13 mouse cellular contexts compared by ENCODE assay signal in genomic region chr7:142488053-142488452, GRCm38 (mm10). TPM values are rescaled to one million over a fixed set of nuclear protein-coding genes. Genes with fewer than 3 reads are reported as not detected.
DNase-seq lines count a peak whose midpoint lies in the region; ATAC-seq and TF ChIP-seq lines count a peak whose summit lies in the region.
"Had no signal": no experiment of that assay in that cellular context is flagged by ENCODE, and none has a peak within 500 bp of the region (broad histone marks: within the 10 kb centered on the region; RNA-seq: fewer than 3 reads in every experiment).

No protein-coding gene starts in this region.

- no peak for TF ChIP-seq CTCF in lung, embryonic 14.5 days (IDR thresholded peaks at IDR 0.05; ENCODE audit: low read depth)

- DNase-seq in heart, adult 11 months: no peak
- DNase-seq in lung, embryonic 14.5 days: no peak
- DNase-seq in lung, postnatal 14 days: no peak
- DNase-seq in retina, embryonic 14.5 days (ENCODE audit: low spot score): no peak
- no peak for DNase-seq in natural killer cell, adult 2 months (ENCODE audit: low spot score in 2 of 2)
- DNase-seq: cerebellum, adult 8-10 months had no signal

- WGBS in heart, embryonic 11.5 days (ENCODE audit: insufficient replicate concordance): 85% methylated on average over 3 of the region's 3 CpGs
- 58% methylated on average over 3 of the region's 3 CpGs for whole genome bisulfite sequencing in lung, embryonic 14.5 days
- 68% methylated on average over 3 of the region's 3 CpGs for WGBS in embryonic facial prominence, embryonic 15.5 days
- 63% methylated on average over 3 of the region's 3 CpGs for WGBS in stomach, embryonic 14.5 days

- H3K4me2 ChIP-seq in heart, embryonic 11.5 days: no peak overlapping the region
- H3K4me2 ChIP-seq in lung, embryonic 14.5 days: no peak overlapping the region
- no peak overlapping the region for H3K4me2 ChIP-seq in embryonic facial prominence, embryonic 15.5 days (replicated peaks)
- no peak overlapping the region for H3K4me2 ChIP-seq in stomach, embryonic 14.5 days (replicated peaks; ENCODE audit: low read depth, low read length)

- H3K27me3 ChIP-seq in heart, embryonic 11.5 days (ENCODE audit: control insufficient read depth, insufficient read depth, low read length): no peaks in the 10 kb centered on the region
- no peaks in the 10 kb centered on the region for H3K27me3 ChIP-seq in lung, embryonic 14.5 days (ENCODE audit: insufficient read depth, low read length)
- H3K27me3 ChIP-seq in embryonic facial prominence, embryonic 15.5 days: no peaks in the 10 kb centered on the region
- H3K27me3 ChIP-seq in stomach, embryonic 14.5 days (ENCODE audit: control insufficient read depth, insufficient read depth, low read length): no peaks in the 10 kb centered on the region
- H3K27me3 ChIP-seq: forebrain, embryonic 15.5 days; midbrain, embryonic 13.5 days had no signal

- 0 out of 2 replicates have a peak overlapping the region, but pooled peaks have one; percentile 11 for H3K9ac ChIP-seq in heart, embryonic 11.5 days (ENCODE audit: low read depth, low read length)
- no peak overlapping the region for H3K9ac ChIP-seq in lung, embryonic 14.5 days
- H3K9ac ChIP-seq in embryonic facial prominence, embryonic 15.5 days: no peak overlapping the region
- no peak overlapping the region for H3K9ac ChIP-seq in stomach, embryonic 14.5 days (replicated peaks; ENCODE audit: low read depth, low read length)
- H3K9ac ChIP-seq: forebrain, embryonic 15.5 days; hindbrain, embryonic 14.5 days; midbrain, embryonic 13.5 days had no signal

- peak overlapping the region; percentile 98 for H3K27ac ChIP-seq in heart, embryonic 11.5 days (ENCODE audit: low read depth, low read length)
- H3K27ac ChIP-seq in lung, embryonic 14.5 days (ENCODE audit: low read depth): peak overlapping the region; percentile 64; the same call in 1 of the 2 replicates
- H3K27ac ChIP-seq in embryonic facial prominence, embryonic 15.5 days (replicated peaks): peak overlapping the region; percentile 98
- H3K27ac ChIP-seq in stomach, embryonic 14.5 days (ENCODE audit: low read length): peak overlapping the region; percentile 77; the same call in 1 of the 2 replicates
- H3K27ac ChIP-seq: hindbrain, embryonic 14.5 days; midbrain, embryonic 13.5 days had no signal

- H3K36me3 ChIP-seq in heart, embryonic 11.5 days (ENCODE audit: control insufficient read depth, insufficient read depth, low read length): peaks cover 3% of the 10 kb centered on the region; the same call in 1 of the 2 replicates
- peaks cover 75% of the 10 kb centered on the region for H3K36me3 ChIP-seq in lung, embryonic 14.5 days (ENCODE audit: insufficient read depth)
- peaks cover 20% of the 10 kb centered on the region for H3K36me3 ChIP-seq in embryonic facial prominence, embryonic 15.5 days
- H3K36me3 ChIP-seq in stomach, embryonic 14.5 days (ENCODE audit: control insufficient read depth, insufficient read depth, low read length): peaks cover 57% of the 10 kb centered on the region
- H3K36me3 ChIP-seq: forebrain, embryonic 15.5 days; midbrain, embryonic 13.5 days had no signal

- H3K4me1 ChIP-seq in heart, embryonic 11.5 days (ENCODE audit: control insufficient read depth, insufficient read depth, low read length): peaks cover 41% of the 10 kb centered on the region
- H3K4me1 ChIP-seq in lung, embryonic 14.5 days (ENCODE audit: insufficient read depth): peaks cover 7% of the 10 kb centered on the region
- H3K4me1 ChIP-seq in embryonic facial prominence, embryonic 15.5 days: peaks cover 57% of the 10 kb centered on the region
- H3K4me1 ChIP-seq in stomach, embryonic 14.5 days (ENCODE audit: control insufficient read depth, insufficient read depth, low read length): peaks cover 42% of the 10 kb centered on the region

- no peaks in the 10 kb centered on the region for H3K9me3 ChIP-seq in heart, embryonic 11.5 days (replicated peaks; ENCODE audit: control insufficient read depth, low read length)
- no peaks in the 10 kb centered on the region for H3K9me3 ChIP-seq in lung, embryonic 14.5 days (ENCODE audit: low read depth, low read length)
- H3K9me3 ChIP-seq in embryonic facial prominence, embryonic 15.5 days (replicated peaks): no peaks in the 10 kb centered on the region
- no peaks in the 10 kb centered on the region for H3K9me3 ChIP-seq in stomach, embryonic 14.5 days (ENCODE audit: control insufficient read depth, low read depth, low read length)
- H3K9me3 ChIP-seq: forebrain, embryonic 15.5 days; midbrain, embryonic 13.5 days had no signal

- no peak for ATAC-seq in heart, embryonic 11.5 days (replicated peaks; ENCODE audit: insufficient number of reproducible peaks, low FRiP score, low TSS enrichment)
- no peak for ATAC-seq in lung, embryonic 14.5 days (ENCODE audit: insufficient read depth)
- no peak for ATAC-seq in embryonic facial prominence, embryonic 15.5 days (ENCODE audit: insufficient number of reproducible peaks, low FRiP score, low TSS enrichment, low read depth)
- ATAC-seq in stomach, embryonic 14.5 days (ENCODE audit: insufficient number of reproducible peaks, insufficient read depth, low FRiP score, low read depth): no peak
- ATAC-seq: activated CD4-positive, CD25-positive, alpha-beta regulatory T cell, adult 4 months had no signal

- H3K4me3 ChIP-seq in heart, embryonic 11.5 days (ENCODE audit: low read depth, low read length): no peak overlapping the region
- no peak overlapping the region for H3K4me3 ChIP-seq in lung, embryonic 14.5 days (ENCODE audit: low read depth, low read length)
- no peak overlapping the region for H3K4me3 ChIP-seq in embryonic facial prominence, embryonic 15.5 days (replicated peaks)
- no peak overlapping the region for H3K4me3 ChIP-seq in stomach, embryonic 14.5 days (ENCODE audit: low read depth, low read length)
- H3K4me3 ChIP-seq: forebrain, embryonic 15.5 days; midbrain, embryonic 13.5 days had no signal

RNA-seq across cellular contexts. Expression of gene Tnnt3, which starts 10.6 kb away (rescaled TPM):
- 16.0 and 16.3 TPM in 2 replicates for polyA plus RNA-seq in heart, embryonic 11.5 days (2014; fragmentation: Nextera tagmentation; extraction: Ambion mirVana)
- polyA plus RNA-seq in lung, embryonic 14.5 days (2014; fragmentation: Nextera tagmentation; extraction: Ambion mirVana): 1.5 and 2.5 TPM in 2 replicates
- 167 and 228 TPM in 2 replicates for polyA plus RNA-seq in embryonic facial prominence, embryonic 15.5 days (2015; fragmentation: Nextera tagmentation; extraction: Ambion mirVana)
- polyA plus RNA-seq in stomach, embryonic 14.5 days (2014; fragmentation: Nextera tagmentation; extraction: Ambion mirVana): 2.2 and 2.6 TPM in 2 replicates

RNA-seq across cellular contexts. Expression of gene Lsp1, which starts 27.4 kb away (rescaled TPM):
- polyA plus RNA-seq in heart, embryonic 11.5 days (2014; fragmentation: Nextera tagmentation; extraction: Ambion mirVana): 31.4 and 32.1 TPM in 2 replicates
- 98.0 and 99.6 TPM in 2 replicates for polyA plus RNA-seq in lung, embryonic 14.5 days (2014; fragmentation: Nextera tagmentation; extraction: Ambion mirVana)
- 49.3 and 58.9 TPM in 2 replicates for polyA plus RNA-seq in embryonic facial prominence, embryonic 15.5 days (2015; fragmentation: Nextera tagmentation; extraction: Ambion mirVana)
- polyA plus RNA-seq in stomach, embryonic 14.5 days (2014; fragmentation: Nextera tagmentation; extraction: Ambion mirVana): 194 and 211 TPM in 2 replicates

RNA-seq across cellular contexts. Expression of gene Mrpl23, which starts 44.4 kb away (rescaled TPM):
- 15.4 and 19.3 TPM in 2 replicates for polyA plus RNA-seq in heart, embryonic 11.5 days (2014; fragmentation: Nextera tagmentation; extraction: Ambion mirVana)
- polyA plus RNA-seq in lung, embryonic 14.5 days (2014; fragmentation: Nextera tagmentation; extraction: Ambion mirVana): 20.3 and 31.0 TPM in 2 replicates
- 28.5 and 32.7 TPM in 2 replicates for polyA plus RNA-seq in embryonic facial prominence, embryonic 15.5 days (2015; fragmentation: Nextera tagmentation; extraction: Ambion mirVana)
- 32.6 and 35.6 TPM in 2 replicates for polyA plus RNA-seq in stomach, embryonic 14.5 days (2014; fragmentation: Nextera tagmentation; extraction: Ambion mirVana)

RNA-seq across cellular contexts. Expression of gene Tnni2, which starts 46.4 kb away (rescaled TPM):
- polyA plus RNA-seq in heart, embryonic 11.5 days (2014; fragmentation: Nextera tagmentation; extraction: Ambion mirVana): 46.1 and 51.6 TPM in 2 replicates
- 0.86 and 1.6 TPM in 2 replicates for polyA plus RNA-seq in lung, embryonic 14.5 days (2014; fragmentation: Nextera tagmentation; extraction: Ambion mirVana)
- polyA plus RNA-seq in embryonic facial prominence, embryonic 15.5 days (2015; fragmentation: Nextera tagmentation; extraction: Ambion mirVana): 169 and 228 TPM in 2 replicates
- 4.6 and 5.8 TPM in 2 replicates for polyA plus RNA-seq in stomach, embryonic 14.5 days (2014; fragmentation: Nextera tagmentation; extraction: Ambion mirVana)
- polyA plus RNA-seq: activated CD4-positive, CD25-positive, alpha-beta regulatory T cell, adult 4 months had no signal

RNA-seq across cellular contexts. Expression of gene Syt8, which starts 53.4 kb away (rescaled TPM):
- 0.26 and 0.31 TPM in 2 replicates for polyA plus RNA-seq in heart, embryonic 11.5 days (2014; fragmentation: Nextera tagmentation; extraction: Ambion mirVana)
- not detected in 2 replicates for polyA plus RNA-seq in lung, embryonic 14.5 days (2014; fragmentation: Nextera tagmentation; extraction: Ambion mirVana)
- polyA plus RNA-seq in embryonic facial prominence, embryonic 15.5 days (2015; fragmentation: Nextera tagmentation; extraction: Ambion mirVana): 3.9 and 4.5 TPM in 2 replicates
- polyA plus RNA-seq in stomach, embryonic 14.5 days (2014; fragmentation: Nextera tagmentation; extraction: Ambion mirVana): 4.8 and 6.6 TPM in 2 replicates
- polyA plus RNA-seq: activated CD4-positive, CD25-positive, alpha-beta regulatory T cell, adult 4 months; forebrain, embryonic 15.5 days; hindbrain, embryonic 14.5 days; midbrain, embryonic 13.5 days had no signal
